Mouse (Mus musculus) telencephalon, adult 2 months (tissue): ENCODE results near the gene Ankrd17.
"Not testable (repeated sequence)": the region's sequence is repeated elsewhere in the genome, so short reads cannot be mapped to it uniquely, and the experiment has no call there.

Source experiments
- DNase-seq: peaks from one replicate; pipeline ENCODE4 v3.0.0-alpha.2; 2011; ENCODE audit warnings: low read depth, low spot score

The Ankrd17 gene

DNA sequence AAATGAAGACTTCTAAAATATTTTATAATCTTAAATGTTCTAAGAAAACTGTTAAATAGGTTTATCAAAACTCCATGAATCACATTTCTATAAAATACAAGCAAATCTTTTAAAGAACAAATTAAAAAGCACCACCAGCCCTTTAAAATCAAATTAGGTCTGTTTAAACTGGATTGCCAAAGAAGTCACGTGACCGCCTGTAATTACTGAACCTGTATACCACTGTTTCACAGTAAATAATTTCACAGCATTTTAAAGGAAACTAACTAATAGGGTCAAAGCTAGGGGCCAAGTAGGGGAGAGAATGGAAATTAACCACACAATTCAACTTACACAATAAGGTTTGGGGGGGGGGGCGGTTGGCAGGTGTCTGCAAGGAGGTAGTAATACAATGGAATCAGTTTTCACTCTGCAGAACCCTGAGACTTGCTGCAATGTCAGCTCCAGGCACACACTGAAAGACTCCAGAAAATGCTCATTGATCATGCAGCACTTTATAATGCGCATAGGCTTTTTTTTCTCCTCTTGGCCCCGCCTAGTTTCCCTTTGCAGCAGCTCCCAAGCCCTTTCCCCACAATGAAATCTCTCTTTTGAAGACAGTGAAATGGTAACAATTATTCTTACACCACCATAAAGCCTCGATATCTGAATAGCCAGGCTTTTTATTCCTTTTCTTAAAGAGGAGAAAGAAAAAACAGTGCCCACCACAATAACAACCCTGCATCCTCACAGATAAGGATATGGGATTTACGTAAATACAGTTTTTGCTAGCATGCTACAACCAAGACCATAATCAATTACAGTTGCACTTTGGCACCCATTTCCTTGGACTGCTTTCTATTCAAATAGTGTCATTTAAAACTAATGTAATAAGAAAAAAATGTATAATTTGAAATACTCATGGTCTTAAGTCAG is 27.9 kb downstream of the Ankrd17 start:
- no peak for DNase-seq

GRCm38 (mm10) chr5:90332478-90332877 is 33.9 kb downstream of the Ankrd17 start:
- DNase-seq: no peak

DNA sequence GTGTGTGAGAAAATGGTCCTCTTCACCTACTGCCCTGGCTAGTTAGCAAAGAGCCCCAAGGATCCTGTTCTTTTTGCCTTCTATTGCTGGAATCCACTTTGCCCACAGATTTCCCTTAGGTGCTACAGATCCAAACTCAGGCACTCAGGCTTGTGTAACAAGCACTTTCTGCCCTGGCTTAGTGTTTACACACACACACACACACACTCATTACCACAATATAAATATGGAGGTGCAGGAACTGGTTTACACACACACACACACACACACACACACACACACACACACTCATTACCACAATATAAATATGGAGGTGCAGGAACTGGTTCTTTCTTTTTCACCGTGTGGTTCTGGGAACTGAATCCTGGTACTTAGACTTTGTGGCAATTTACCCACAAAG is 35.3 kb downstream of the Ankrd17 start:
- DNase-seq: no peak

GRCm38 (mm10) chr5:90298396-90298795 is 68.0 kb downstream of the Ankrd17 start:
- DNase-seq: no peak

GRCm38 (mm10) chr5:90289887-90290286 is 76.5 kb downstream of the Ankrd17 start:
- DNase-seq: peak; percentile 41

DNA sequence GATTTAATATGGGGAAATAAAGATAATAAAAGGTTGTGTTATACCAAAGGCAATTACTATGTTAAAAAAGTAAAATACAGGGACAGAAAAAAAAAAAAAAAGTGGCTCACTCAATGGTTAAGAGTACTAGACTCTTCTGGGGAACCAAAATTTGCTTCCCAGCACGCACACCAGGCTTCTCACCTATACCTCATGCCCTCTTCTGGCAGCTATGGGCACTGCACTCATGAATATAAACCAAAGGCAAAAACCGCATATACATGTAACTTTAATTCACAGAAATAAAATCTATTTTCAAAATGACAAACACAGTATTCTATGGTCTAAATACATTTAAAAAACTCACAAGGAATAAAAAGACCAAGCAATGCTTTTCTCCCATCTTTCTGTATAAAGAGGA is 79.8 kb downstream of the Ankrd17 start:
- no peak for DNase-seq

DNA sequence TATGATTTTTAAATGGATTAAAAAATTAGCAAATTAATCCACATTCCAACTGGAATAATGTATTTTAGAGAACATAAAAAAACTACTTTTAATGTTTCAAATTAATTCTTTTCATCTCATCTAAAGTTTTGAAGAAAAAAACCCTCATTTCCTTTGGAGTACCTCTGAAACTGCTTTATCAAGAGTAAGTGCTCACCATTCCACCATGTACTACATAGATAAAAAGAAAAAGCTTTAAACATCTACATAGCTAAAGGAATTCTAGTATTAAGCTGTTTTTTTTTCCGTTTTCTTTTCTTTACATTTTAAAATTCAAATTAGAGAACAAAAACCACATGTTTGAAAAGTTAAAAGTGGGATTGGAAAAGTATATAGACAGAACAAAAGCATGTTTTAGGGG is 86.3 kb downstream of the Ankrd17 start:
- DNase-seq: no peak

DNA sequence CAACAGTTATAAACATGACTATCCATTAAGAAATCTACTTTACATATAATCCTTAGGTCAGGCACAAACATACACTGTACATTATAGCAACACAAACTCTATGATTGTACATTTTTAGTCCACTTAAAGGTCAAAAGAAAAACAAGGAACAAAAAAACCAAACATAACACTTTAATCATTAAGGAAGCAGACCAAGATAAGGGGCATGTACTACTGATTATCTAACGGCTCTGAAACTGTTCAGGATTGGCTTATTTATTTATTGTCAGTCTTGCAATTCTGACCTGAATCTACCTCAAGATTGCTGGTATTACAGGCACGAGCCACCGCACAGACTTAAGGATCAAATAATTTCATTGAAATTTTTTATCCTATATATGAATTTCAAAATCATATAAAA is 87.0 kb downstream of the Ankrd17 start:
- no peak for DNase-seq

GRCm38 (mm10) chr5:90277443-90277842 is 88.9 kb downstream of the Ankrd17 start:
- DNase-seq: no peak

- DNase-seq: no peak
Measured at GRCm38 (mm10) chr5:90274806-90275205, 91.6 kb downstream of the Ankrd17 start.

- DNase-seq: not testable (repeated sequence)
Measured at GRCm38 (mm10) chr5:90262230-90262629, 104.1 kb downstream of the Ankrd17 start.

DNA sequence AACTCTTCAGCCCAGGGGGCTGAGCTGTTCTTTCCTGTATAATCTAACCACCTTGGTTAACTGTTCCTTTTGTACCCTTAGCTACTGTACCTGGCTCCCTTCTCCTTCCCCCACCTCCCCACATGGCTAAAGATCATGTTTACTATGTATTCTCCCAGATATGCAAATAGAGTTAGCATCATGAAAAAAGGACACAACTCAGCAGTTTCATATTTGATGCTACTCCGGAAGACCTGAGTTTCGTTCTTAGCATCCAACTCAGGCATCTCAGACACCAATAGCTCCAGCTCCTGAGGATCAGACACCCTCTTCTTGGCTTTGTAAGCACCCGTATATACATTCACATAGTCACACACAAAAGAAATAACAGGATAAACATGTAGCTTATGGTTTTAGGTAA is 109.4 kb downstream of the Ankrd17 start:
- no peak for DNase-seq

GRCm38 (mm10) chr5:90247503-90247902 is 118.9 kb downstream of the Ankrd17 start:
- DNase-seq: no peak

DNA sequence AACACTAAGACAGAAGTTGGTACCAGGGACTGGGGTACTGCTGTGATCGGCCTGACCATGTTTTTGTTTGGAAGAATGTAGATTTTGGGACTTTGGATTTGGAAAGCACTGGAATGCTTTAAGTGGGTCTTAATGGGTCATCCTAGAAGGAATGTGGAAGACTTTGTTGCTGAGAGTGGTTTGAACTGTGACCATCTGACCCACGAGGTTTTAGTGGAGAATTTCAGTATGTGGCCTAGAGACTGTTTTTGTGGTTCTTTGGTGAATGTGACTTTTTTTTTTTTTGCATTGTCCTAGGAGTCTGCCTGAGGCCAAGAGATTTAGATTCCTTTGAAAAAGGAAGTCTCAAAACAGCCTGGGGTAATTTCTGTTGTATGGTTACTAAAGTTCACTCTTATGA is 119.4 kb downstream of the Ankrd17 start:
- DNase-seq: no peak

GRCm38 (mm10) chr5:90246567-90246966 is 119.8 kb downstream of the Ankrd17 start:
- DNase-seq: no peak

- DNase-seq: no peak
Measured at GRCm38 (mm10) chr5:90245416-90245815, 121.0 kb downstream of the Ankrd17 start.

- no peak for DNase-seq
Measured at GRCm38 (mm10) chr5:90235217-90235616, 131.2 kb downstream of the Ankrd17 start.

DNA sequence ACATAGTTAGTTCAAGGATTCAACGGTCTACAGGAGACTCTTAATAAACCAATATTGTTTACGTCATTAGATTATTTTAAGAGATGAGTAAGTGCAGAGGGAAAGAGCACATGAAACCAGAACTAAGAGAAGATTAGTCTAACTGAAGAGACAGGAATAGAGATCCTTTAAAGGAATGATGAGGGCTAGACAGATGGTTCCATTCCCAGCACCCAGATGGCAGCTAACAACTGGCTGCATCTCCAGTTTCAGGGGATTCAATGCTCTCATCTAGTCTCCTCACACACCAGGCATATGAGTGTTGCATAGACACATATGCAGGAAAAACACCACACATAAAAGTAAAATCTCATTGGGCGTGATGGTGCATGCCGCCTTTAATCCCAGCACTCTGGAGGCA is 133.1 kb downstream of the Ankrd17 start:
- DNase-seq: peak; percentile 12

DNA sequence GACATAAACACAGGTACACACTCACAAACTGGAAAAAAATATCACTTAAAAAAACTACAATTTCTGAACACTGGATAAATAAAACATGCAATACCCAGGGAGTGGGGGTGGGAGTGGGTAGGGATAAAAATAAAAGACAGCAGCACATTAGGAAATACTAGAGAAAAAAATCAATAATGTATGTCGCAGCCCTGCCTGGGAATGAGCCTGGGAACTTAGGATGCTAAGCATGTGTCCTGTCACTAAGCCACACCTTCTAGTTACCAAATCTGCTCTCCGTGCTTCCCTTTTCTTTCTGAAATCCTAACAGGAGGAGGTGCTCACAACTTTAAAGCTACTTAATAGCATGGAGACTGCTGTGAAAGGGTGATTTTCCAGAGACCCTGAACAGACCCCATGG is 136.6 kb downstream of the Ankrd17 start:
- DNase-seq: no peak

GRCm38 (mm10) chr5:90226696-90227095 is 139.7 kb downstream of the Ankrd17 start:
- DNase-seq: no peak

- no peak for DNase-seq
Measured at GRCm38 (mm10) chr5:90224730-90225129, 141.6 kb downstream of the Ankrd17 start.

GRCm38 (mm10) chr5:90223534-90224381 is 142.6 kb downstream of the Ankrd17 start, which contains the start of gene Cox18:
Cox18 (minus strand) TSS chr5:90224001.
- peak; percentile 99 for DNase-seq
